Mouse (Mus musculus) erythroblast, embryonic 14.5 days (primary cell): ENCODE results near the gene Zbtb2.

Experiments used
- GATA1 ChIP-seq: IDR thresholded peaks from 2 replicates; pipeline ENCODE4 v1.6.1; 2012; ENCODE audit warnings: low read length, inconsistent platforms, mixed read lengths
- TAL1 ChIP-seq: IDR thresholded peaks from 3 replicates; pipeline ENCODE4 v1.6.1; 2012; ENCODE audit warnings: low read length, inconsistent platforms, mixed read lengths

DNA sequence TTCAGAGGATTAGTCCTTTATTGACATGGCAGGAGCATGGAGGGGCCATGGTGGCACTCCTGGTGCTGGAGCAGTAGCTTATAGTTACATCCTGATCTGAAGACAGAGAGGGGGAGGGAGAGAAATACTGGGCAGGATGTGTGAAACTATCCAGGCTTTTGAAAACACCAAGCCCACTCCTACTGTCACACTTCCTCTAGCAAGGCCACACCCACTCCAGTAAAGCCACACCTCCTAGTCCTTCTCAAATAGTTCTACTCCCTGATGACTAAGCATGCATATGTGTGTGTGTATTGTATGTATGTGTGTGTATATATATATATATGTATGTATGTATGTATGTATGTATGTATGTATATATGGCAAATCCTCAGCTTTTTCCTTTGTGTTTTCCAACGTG lies 60.2 kb downstream of the Zbtb2 start:
- no peak for TF ChIP-seq TAL1
- no peak for TF ChIP-seq GATA1
